Mouse (Mus musculus): Measurements from ENCODE around the gene Parvg. TPM values are rescaled to one million over a fixed set of nuclear protein-coding genes. Genes with fewer than 3 reads are reported as not detected.
"Not testable (repeated sequence)": the region's sequence is repeated elsewhere in the genome, so short reads cannot be mapped to it uniquely, and the experiment has no call there.

Gene Parvg
- 9.4 and 9.8 TPM in 2 replicates for polyA plus RNA-seq (2015; fragmentation: Nextera tagmentation; extraction: Ambion mirVana)

GRCm38 (mm10) chr15:84323966-84324869 is at the start of gene Parvg:
Parvg (plus strand) TSS chr15:84324026.
- ATAC-seq (ENCODE audit: low read depth) (no peak), DNase-seq (no peak)
- H3K4me2 ChIP-seq: peak within 1 kb of the TSS; percentile 48
- no peaks in the 10 kb centered on the region for H3K27me3 ChIP-seq
- H3K4me1 ChIP-seq (replicated peaks): peaks cover 18% of the 10 kb centered on the region
- WGBS (ENCODE audit: insufficient replicate concordance): 33% methylated on average over 10 of the region's 10 CpGs
- H3K9ac ChIP-seq: peak within 1 kb of the TSS; percentile 58
- no peaks in the 10 kb centered on the region for H3K36me3 ChIP-seq
- H3K27ac ChIP-seq: peak within 1 kb of the TSS; percentile 36; the same call in 1 of the 2 replicates
- peak within 1 kb of the TSS; percentile 39 for H3K4me3 ChIP-seq (replicated peaks)
- H3K9me3 ChIP-seq (replicated peaks): no peaks in the 10 kb centered on the region

- no peak for DNase-seq
- H3K9me3 ChIP-seq (replicated peaks): no peaks in the 10 kb centered on the region
- no peaks in the 10 kb centered on the region for H3K27me3 ChIP-seq
- H3K4me1 ChIP-seq (replicated peaks): no peaks in the 10 kb centered on the region
- H3K9ac ChIP-seq: no peak overlapping the region
- 76% methylated on average over 4 of the region's 4 CpGs for WGBS (ENCODE audit: insufficient replicate concordance)
- ATAC-seq (ENCODE audit: low read depth): no peak
- H3K4me2 ChIP-seq: no peak overlapping the region
- peaks cover 18% of the 10 kb centered on the region for H3K36me3 ChIP-seq
- H3K4me3 ChIP-seq (replicated peaks): no peak overlapping the region
- no peak overlapping the region for H3K27ac ChIP-seq
Observed at GRCm38 (mm10) chr15:84276066-84276465, 47.8 kb upstream of the Parvg start.

- no peak overlapping the region for H3K4me2 ChIP-seq
- H3K36me3 ChIP-seq: peaks cover 12% of the 10 kb centered on the region
- no peaks in the 10 kb centered on the region for H3K27me3 ChIP-seq
- WGBS (ENCODE audit: insufficient replicate concordance): 79% methylated on average over 7 of the region's 7 CpGs
- ATAC-seq (ENCODE audit: low read depth): no peak
- no peak overlapping the region for H3K27ac ChIP-seq
- H3K9ac ChIP-seq: no peak overlapping the region
- H3K4me3 ChIP-seq (replicated peaks): no peak overlapping the region
- DNase-seq: no peak
- H3K9me3 ChIP-seq (replicated peaks): no peaks in the 10 kb centered on the region
- no peaks in the 10 kb centered on the region for H3K4me1 ChIP-seq (replicated peaks)
Observed at GRCm38 (mm10) chr15:84278091-84278490, 45.7 kb upstream of the Parvg start.

- H3K36me3 ChIP-seq: peaks cover 7% of the 10 kb centered on the region
- WGBS (ENCODE audit: insufficient replicate concordance): 81% methylated on average over 7 of the region's 7 CpGs
- no peaks in the 10 kb centered on the region for H3K9me3 ChIP-seq (replicated peaks)
- no peaks in the 10 kb centered on the region for H3K27me3 ChIP-seq
- H3K9ac ChIP-seq: no peak overlapping the region
- ATAC-seq (ENCODE audit: low read depth): no peak
- no peak overlapping the region for H3K27ac ChIP-seq
- no peaks in the 10 kb centered on the region for H3K4me1 ChIP-seq (replicated peaks)
- H3K4me3 ChIP-seq (replicated peaks): no peak overlapping the region
- no peak for DNase-seq
- no peak overlapping the region for H3K4me2 ChIP-seq
Observed at GRCm38 (mm10) chr15:84278656-84279055, 45.2 kb upstream of the Parvg start.

GRCm38 (mm10) chr15:84280309-84280708 is 43.5 kb upstream of the Parvg start:
- no peak overlapping the region for H3K4me3 ChIP-seq (replicated peaks)
- no peak overlapping the region for H3K4me2 ChIP-seq
- no peak overlapping the region for H3K9ac ChIP-seq
- no peaks in the 10 kb centered on the region for H3K4me1 ChIP-seq (replicated peaks)
- H3K27me3 ChIP-seq: no peaks in the 10 kb centered on the region
- no peak overlapping the region for H3K27ac ChIP-seq
- DNase-seq (no peak), ATAC-seq (ENCODE audit: low read depth) (no peak)
- 50% methylated on average over 8 of the region's 8 CpGs for WGBS (ENCODE audit: insufficient replicate concordance)
- no peaks in the 10 kb centered on the region for H3K9me3 ChIP-seq (replicated peaks)
- H3K36me3 ChIP-seq: no peaks in the 10 kb centered on the region

GRCm38 (mm10) chr15:84280712-84281347 is 43.0 kb upstream of the Parvg start:
- H3K9ac ChIP-seq: no peak overlapping the region
- H3K27me3 ChIP-seq: no peaks in the 10 kb centered on the region
- H3K36me3 ChIP-seq: no peaks in the 10 kb centered on the region
- no peak for DNase-seq
- 74% methylated on average over 11 of the region's 11 CpGs for WGBS (ENCODE audit: insufficient replicate concordance)
- no peak for ATAC-seq (ENCODE audit: low read depth)
- H3K4me1 ChIP-seq (replicated peaks): no peaks in the 10 kb centered on the region
- no peak overlapping the region for H3K4me3 ChIP-seq (replicated peaks)
- no peak overlapping the region for H3K27ac ChIP-seq
- H3K4me2 ChIP-seq: no peak overlapping the region
- H3K9me3 ChIP-seq (replicated peaks): no peaks in the 10 kb centered on the region

GRCm38 (mm10) chr15:84282206-84283085 is 41.4 kb upstream of the Parvg start:
- Histone ChIP-seq H3K9me3 (replicated peaks) (no peaks in the 10 kb centered on the region), H3K4me2 (no peak overlapping the region), H3K27ac (no peak overlapping the region), H3K9ac (no peak overlapping the region), H3K36me3 (no peaks in the 10 kb centered on the region), H3K27me3 (no peaks in the 10 kb centered on the region), H3K4me1 (replicated peaks) (no peaks in the 10 kb centered on the region), H3K4me3 (replicated peaks) (no peak overlapping the region)
- 69% methylated on average over 20 of the region's 20 CpGs for WGBS (ENCODE audit: insufficient replicate concordance)
- ATAC-seq (ENCODE audit: low read depth) (no peak), DNase-seq (no peak)

GRCm38 (mm10) chr15:84284059-84284458 is 39.8 kb upstream of the Parvg start:
- H3K9ac ChIP-seq: no peak overlapping the region
- DNase-seq: peak; percentile 16
- WGBS (ENCODE audit: insufficient replicate concordance): 50% methylated on average over 5 of the region's 5 CpGs

GRCm38 (mm10) chr15:84285453-84285852 is 38.4 kb upstream of the Parvg start:
- WGBS (ENCODE audit: insufficient replicate concordance): 77% methylated on average over 7 of the region's 7 CpGs
- no peak for ATAC-seq (ENCODE audit: low read depth)
- Histone ChIP-seq H3K9me3 (replicated peaks) (no peaks in the 10 kb centered on the region), H3K27ac (no peak overlapping the region), H3K9ac (no peak overlapping the region), H3K36me3 (peaks cover 4% of the 10 kb centered on the region; the same call in 1 of the 2 replicates), H3K4me3 (replicated peaks) (no peak overlapping the region), H3K4me2 (no peak overlapping the region), H3K27me3 (no peaks in the 10 kb centered on the region), H3K4me1 (replicated peaks) (no peaks in the 10 kb centered on the region)
- DNase-seq: no peak

More at GRCm38 (mm10) chr15:84284059-84284458, 39.8 kb upstream of the Parvg start:
- Histone ChIP-seq H3K27me3 (no peaks in the 10 kb centered on the region), H3K4me1 (replicated peaks) (no peaks in the 10 kb centered on the region), H3K4me2 (no peak overlapping the region), H3K36me3 (no peaks in the 10 kb centered on the region), H3K4me3 (replicated peaks) (no peak overlapping the region), H3K9me3 (replicated peaks) (no peaks in the 10 kb centered on the region), H3K27ac (no peak overlapping the region)
- ATAC-seq (ENCODE audit: low read depth): no peak

GRCm38 (mm10) chr15:84288953-84289352 is 34.9 kb upstream of the Parvg start:
- ATAC-seq (ENCODE audit: low read depth); H3K9ac ChIP-seq; H3K27me3 ChIP-seq; H3K9me3 ChIP-seq (replicated peaks); H3K4me2 ChIP-seq; H3K4me3 ChIP-seq (replicated peaks); H3K27ac ChIP-seq; DNase-seq; H3K4me1 ChIP-seq (replicated peaks): not testable (repeated sequence)
- H3K36me3 ChIP-seq: peaks cover 11% of the 10 kb centered on the region; the same call in 1 of the 2 replicates
- 56% methylated on average over 1 of the region's 1 CpGs for WGBS (ENCODE audit: insufficient replicate concordance)

- Histone ChIP-seq H3K36me3 (peaks cover 15% of the 10 kb centered on the region), H3K4me2 (no peak overlapping the region), H3K9ac (no peak overlapping the region), H3K27ac (no peak overlapping the region), H3K9me3 (replicated peaks) (no peaks in the 10 kb centered on the region), H3K4me1 (replicated peaks) (no peaks in the 10 kb centered on the region), H3K27me3 (no peaks in the 10 kb centered on the region), H3K4me3 (replicated peaks) (no peak overlapping the region)
- ATAC-seq (ENCODE audit: low read depth): no peak
- 72% methylated on average over 5 of the region's 5 CpGs for WGBS (ENCODE audit: insufficient replicate concordance)
- no peak for DNase-seq
Observed at GRCm38 (mm10) chr15:84291097-84291496, 32.7 kb upstream of the Parvg start.

Data from liver, embryonic 13.5 days (tissue).